Comparison of ENCODE assay signal across 9 mouse cellular contexts in the genomic region with DNA sequence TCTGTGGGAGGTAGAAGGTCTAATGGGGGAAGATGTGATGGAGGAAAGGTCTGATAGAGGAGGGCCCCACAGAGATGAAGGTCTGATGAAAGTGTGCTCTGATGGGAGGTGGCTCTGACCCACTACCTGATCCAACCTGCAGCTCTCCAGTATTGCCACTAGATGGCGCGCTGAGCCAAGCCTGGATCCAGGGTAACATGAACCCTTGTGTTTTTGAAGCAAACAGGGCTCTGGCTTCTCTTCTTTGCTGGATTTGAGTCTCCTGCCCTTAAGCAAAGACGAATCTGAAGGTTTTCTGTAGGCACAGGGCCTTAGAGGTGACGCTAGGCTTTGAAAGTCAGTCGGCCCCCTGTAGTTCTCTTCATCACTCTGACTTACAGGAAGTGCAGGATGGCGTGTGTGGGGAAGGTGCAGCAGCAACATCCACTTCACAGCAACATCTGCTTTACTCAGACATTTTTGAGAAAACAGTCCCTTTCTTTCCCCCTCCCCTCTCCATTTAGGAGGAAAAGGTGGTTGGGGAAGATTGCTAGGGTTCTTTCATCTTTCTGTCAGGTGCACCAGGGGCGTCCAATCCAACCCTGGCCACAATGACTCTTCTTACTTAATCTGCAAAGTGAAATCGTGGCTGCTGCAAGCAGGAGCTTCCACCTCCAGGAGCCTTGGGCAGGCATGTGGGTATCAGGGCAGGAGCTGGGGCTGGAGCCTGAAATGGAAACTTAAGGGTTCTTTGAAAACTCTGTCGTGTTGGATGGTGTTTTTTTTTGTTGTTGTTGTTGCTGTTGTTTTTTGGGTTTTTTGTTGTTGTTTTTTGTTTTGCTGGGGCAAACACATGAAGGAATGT. TPM values are rescaled to one million over a fixed set of nuclear protein-coding genes. Genes with fewer than 3 reads are reported as not detected.
DNase-seq lines count a peak whose midpoint lies in the region; ATAC-seq and TF ChIP-seq lines count a peak whose summit lies in the region.
"Had no signal": no experiment of that assay in that cellular context is flagged by ENCODE, and none has a peak within 500 bp of the region (broad histone marks: within the 10 kb centered on the region; RNA-seq: fewer than 3 reads in every experiment).

No protein-coding gene starts in this region.

- no peaks in the 10 kb centered on the region for H3K9me3 ChIP-seq in midbrain, embryonic 10.5 days (replicated peaks)
- H3K9me3 ChIP-seq in midbrain, embryonic 15.5 days: no peaks in the 10 kb centered on the region
- no peaks in the 10 kb centered on the region; the same call in 1 of the 2 replicates for H3K9me3 ChIP-seq in heart, postnatal 0 days (replicated peaks; ENCODE audit: control insufficient read depth, low read length)

- 44% methylated on average over 9 of the region's 9 CpGs for WGBS in midbrain, embryonic 10.5 days
- 31% methylated on average over 9 of the region's 9 CpGs for WGBS in midbrain, embryonic 15.5 days
- WGBS in heart, postnatal 0 days: 30% methylated on average over 9 of the region's 9 CpGs

- TF ChIP-seq EP300 in heart, postnatal 0 days (IDR thresholded peaks at IDR 0.05; ENCODE audit: low read depth): no peak

- DNase-seq in midbrain, embryonic 10.5 days (ENCODE audit: low spot score): peak; percentile 68
- DNase-seq in R1 (ENCODE audit: low read depth, low spot score) (peak; percentile 69), liver (peak; percentile 66)
- peak; percentile 63 to 64 for DNase-seq in cerebellum, postnatal 36 days
- DNase-seq in heart, postnatal 0 days (ENCODE audit: low spot score): peak; percentile 26
- DNase-seq in yolk sac, embryonic 10.5 days (ENCODE audit: low spot score): peak; percentile 9

- no peak overlapping the region for H3K4me3 ChIP-seq in midbrain, embryonic 10.5 days
- H3K4me3 ChIP-seq in midbrain, embryonic 15.5 days: no peak overlapping the region
- no peak overlapping the region for H3K4me3 ChIP-seq in heart, postnatal 0 days (ENCODE audit: low read depth, low read length)
- H3K4me3 ChIP-seq: myocyte had no signal

- no peak overlapping the region for H3K27ac ChIP-seq in midbrain, embryonic 10.5 days (replicated peaks)
- H3K27ac ChIP-seq in midbrain, embryonic 15.5 days: no peak overlapping the region
- no peak overlapping the region for H3K27ac ChIP-seq in heart, postnatal 0 days (ENCODE audit: low read depth)

- H3K36me3 ChIP-seq in midbrain, embryonic 10.5 days: no peaks in the 10 kb centered on the region
- H3K36me3 ChIP-seq in midbrain, embryonic 15.5 days (replicated peaks): no peaks in the 10 kb centered on the region
- H3K36me3 ChIP-seq in heart, postnatal 0 days (replicated peaks; ENCODE audit: control insufficient read depth, insufficient read depth, low read length): no peaks in the 10 kb centered on the region

- ATAC-seq in midbrain, embryonic 15.5 days (replicated peaks): no peak
- no peak for ATAC-seq in heart, postnatal 0 days (ENCODE audit: insufficient read depth, low read depth)
- peak; percentile 82 for ATAC-seq in neutrophil, adult 5-6 weeks (ENCODE audit: extremely low read depth, insufficient number of reproducible peaks, low FRiP score, poor library complexity, severe bottlenecking)

- TF ChIP-seq CTCF in heart, postnatal 0 days (IDR thresholded peaks at IDR 0.05; ENCODE audit: low read depth): peak; percentile 98

- H3K4me1 ChIP-seq in midbrain, embryonic 10.5 days: no peaks in the 10 kb centered on the region
- H3K4me1 ChIP-seq in midbrain, embryonic 15.5 days: no peaks in the 10 kb centered on the region
- no peaks in the 10 kb centered on the region for H3K4me1 ChIP-seq in heart, postnatal 0 days (ENCODE audit: control insufficient read depth, insufficient read depth)

- H3K4me2 ChIP-seq in midbrain, embryonic 15.5 days: no peak overlapping the region
- no peak overlapping the region for H3K4me2 ChIP-seq in heart, postnatal 0 days (ENCODE audit: low read depth, low read length)

- no peak overlapping the region for H3K9ac ChIP-seq in midbrain, embryonic 15.5 days
- H3K9ac ChIP-seq in heart, postnatal 0 days (replicated peaks; ENCODE audit: low read depth, low read length): no peak overlapping the region

- no peaks in the 10 kb centered on the region for H3K27me3 ChIP-seq in midbrain, embryonic 10.5 days (ENCODE audit: low read depth, poor library complexity, severe bottlenecking)
- H3K27me3 ChIP-seq in midbrain, embryonic 15.5 days (replicated peaks): no peaks in the 10 kb centered on the region
- H3K27me3 ChIP-seq in heart, postnatal 0 days (ENCODE audit: control insufficient read depth, insufficient read depth, low read length): no peaks in the 10 kb centered on the region

RNA-seq across cellular contexts. Expression of a gene that starts 45.7 kb away (rescaled TPM):
- 5.8 and 9.0 TPM in 2 replicates for polyA plus RNA-seq in midbrain, embryonic 10.5 days (2016; fragmentation: Nextera tagmentation; extraction: Ambion mirVana)
- polyA plus RNA-seq in midbrain, embryonic 15.5 days (2015; fragmentation: Nextera tagmentation; extraction: Ambion mirVana): 22.6 and 23.8 TPM in 2 replicates
- 11.3 and 13.5 TPM in 2 replicates for total RNA-seq in heart, postnatal 0 days (2014; rRNA removed; ENCODE audit: low replicate concordance)
- polyA plus RNA-seq in heart, postnatal 0 days (2015; fragmentation: Nextera tagmentation; extraction: Ambion mirVana): 9.6 and 10.1 TPM in 2 replicates
- 80.2 and 90.7 TPM in 2 replicates for total RNA-seq in neutrophil, adult 5-6 weeks (2017)

RNA-seq across cellular contexts. Expression of a gene that starts 57.3 kb away (rescaled TPM):
- 0.07 and 0.33 TPM in 2 replicates for polyA plus RNA-seq in midbrain, embryonic 10.5 days (2016; fragmentation: Nextera tagmentation; extraction: Ambion mirVana)
- 0.04 TPM in 1 of 2 replicates, not detected in the other for polyA plus RNA-seq in midbrain, embryonic 15.5 days (2015; fragmentation: Nextera tagmentation; extraction: Ambion mirVana)
- total RNA-seq in heart, postnatal 0 days (2014; rRNA removed; ENCODE audit: low replicate concordance): not detected in 2 replicates
- not detected in 2 replicates for polyA plus RNA-seq in heart, postnatal 0 days (2015; fragmentation: Nextera tagmentation; extraction: Ambion mirVana)
- not detected in 2 replicates for total RNA-seq in neutrophil, adult 5-6 weeks (2017)
- polyA plus RNA-seq: myocyte had no signal

Comparison
In these comparisons a context has a peak if more than half of its experiments do, and no peak if none do; other contexts are left out.
1. DNase-seq: peak in every context shown above with its lines; median percentile 69 in R1; 68 in midbrain, embryonic 10.5 days; 66 in liver; 64 in cerebellum, postnatal 36 days; 26 in heart, postnatal 0 days; 9 in yolk sac, embryonic 10.5 days.